Mouse (Mus musculus): ENCODE measurements around the gene 1600014C23Rik.

Gene 1600014C23Rik

GRCm38 (mm10) chr17:45726249-45726648, 7.4 kb downstream of the 1600014C23Rik start:
- DNase-seq (ENCODE audit: low read depth, low spot score) = no peak

- DNase-seq (ENCODE audit: low read depth, low spot score) = no peak
These were observed 9.1 kb downstream of the 1600014C23Rik start for GRCm38 (mm10) chr17:45724574-45724921.

DNA sequence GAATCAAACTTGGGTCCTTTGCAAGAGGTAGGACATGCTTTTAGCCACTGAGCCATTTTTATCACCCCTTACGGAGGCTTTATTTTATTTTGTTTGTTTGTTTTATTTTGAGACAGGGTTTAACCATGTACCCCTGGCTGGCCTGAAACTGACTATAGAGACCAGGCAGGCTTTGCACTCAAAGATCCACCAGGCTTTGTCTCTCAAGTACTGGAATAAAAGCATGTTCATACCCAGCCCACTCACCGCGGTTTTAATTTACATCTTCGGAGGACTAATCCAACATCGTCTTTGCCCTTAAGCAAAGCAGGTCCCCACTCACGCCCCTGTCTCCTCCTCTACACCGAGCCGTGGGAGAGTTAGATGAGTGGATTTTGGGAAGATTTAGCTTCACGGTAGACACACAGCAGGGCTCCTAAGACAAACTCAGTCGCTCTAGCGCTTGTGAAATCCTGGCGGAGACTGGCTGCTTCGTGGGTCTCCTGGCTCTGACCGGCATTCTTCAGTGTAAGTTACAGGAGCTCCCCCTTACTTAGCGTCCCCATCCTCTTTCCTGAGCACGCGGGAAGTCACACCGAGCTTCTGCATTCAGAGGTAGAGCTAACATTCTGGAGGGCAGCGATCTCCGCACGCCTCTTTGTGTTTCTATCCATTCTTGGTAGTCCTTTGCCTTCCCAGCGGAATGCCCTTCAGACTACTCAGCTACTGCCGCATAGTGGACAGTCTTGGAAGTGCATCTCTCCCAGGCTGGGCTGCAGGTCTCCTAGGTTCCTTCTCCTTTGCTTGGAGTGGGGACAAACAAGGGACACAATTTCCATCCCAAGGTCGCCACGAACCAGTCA, 9.7 kb downstream of the 1600014C23Rik start:
- DNase-seq (ENCODE audit: low read depth, low spot score) = peak; percentile 79

- peak; percentile 64 for DNase-seq (ENCODE audit: low read depth, low spot score)
These were observed 15.3 kb downstream of the 1600014C23Rik start for GRCm38 (mm10) chr17:45718323-45718722.

DNA sequence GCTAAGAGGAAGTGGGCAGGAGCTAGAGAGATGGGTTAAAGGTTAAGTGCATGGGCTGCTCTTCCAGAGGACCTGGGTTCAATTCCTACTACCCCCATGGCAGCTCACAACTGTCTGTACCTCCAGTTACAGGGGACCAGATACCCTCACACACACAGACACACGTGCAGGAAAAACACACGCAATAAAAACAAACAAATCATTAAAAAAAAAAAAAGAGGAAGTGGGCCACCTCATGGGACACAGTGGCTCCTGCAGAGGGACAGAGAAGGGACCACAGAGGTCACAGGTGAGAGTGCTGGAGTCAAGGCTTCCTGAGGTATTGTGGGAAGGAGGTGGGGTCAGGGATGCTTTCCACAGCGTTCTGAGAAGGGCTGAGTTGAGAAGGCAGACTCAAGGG, 22.1 kb downstream of the 1600014C23Rik start:
- no peak for DNase-seq (ENCODE audit: low read depth, low spot score)

- no peak for DNase-seq (ENCODE audit: low read depth, low spot score)
These were observed 23.2 kb downstream of the 1600014C23Rik start for GRCm38 (mm10) chr17:45710407-45710806.

DNA sequence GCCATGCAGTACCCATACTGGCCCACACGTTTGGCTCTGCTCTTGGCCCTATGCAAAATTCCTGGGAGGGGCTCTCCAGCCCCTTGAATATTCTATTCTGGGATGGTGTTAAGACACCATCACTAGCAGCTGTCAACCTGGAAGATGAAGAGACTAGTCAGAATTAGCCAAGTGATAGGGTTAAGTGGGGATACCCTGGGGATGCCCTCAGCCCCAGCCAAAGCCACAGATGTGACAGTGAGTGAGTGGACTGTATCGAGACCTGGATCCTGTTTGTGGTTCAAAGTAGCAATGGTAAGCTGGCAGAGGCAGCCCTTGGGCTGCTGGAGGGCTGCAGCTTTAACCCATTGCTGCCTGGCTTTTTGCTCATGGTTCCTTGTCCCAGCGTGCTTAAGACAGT, 23.8 kb downstream of the 1600014C23Rik start:
- DNase-seq (ENCODE audit: low read depth, low spot score) = no peak

- DNase-seq (ENCODE audit: low read depth, low spot score) = no peak
These were observed 25.5 kb downstream of the 1600014C23Rik start for GRCm38 (mm10) chr17:45708179-45708578.

- DNase-seq (ENCODE audit: low read depth, low spot score) = no peak
These were observed 26.3 kb downstream of the 1600014C23Rik start for GRCm38 (mm10) chr17:45707376-45707775.

- DNase-seq (ENCODE audit: low read depth, low spot score) = no peak
These were observed 26.8 kb downstream of the 1600014C23Rik start for GRCm38 (mm10) chr17:45706796-45707195.

GRCm38 (mm10) chr17:45703187-45703586, 30.5 kb downstream of the 1600014C23Rik start:
- no peak for DNase-seq (ENCODE audit: low read depth, low spot score)

- no peak for DNase-seq (ENCODE audit: low read depth, low spot score)
These were observed 31.4 kb downstream of the 1600014C23Rik start for GRCm38 (mm10) chr17:45702254-45702653.

DNA sequence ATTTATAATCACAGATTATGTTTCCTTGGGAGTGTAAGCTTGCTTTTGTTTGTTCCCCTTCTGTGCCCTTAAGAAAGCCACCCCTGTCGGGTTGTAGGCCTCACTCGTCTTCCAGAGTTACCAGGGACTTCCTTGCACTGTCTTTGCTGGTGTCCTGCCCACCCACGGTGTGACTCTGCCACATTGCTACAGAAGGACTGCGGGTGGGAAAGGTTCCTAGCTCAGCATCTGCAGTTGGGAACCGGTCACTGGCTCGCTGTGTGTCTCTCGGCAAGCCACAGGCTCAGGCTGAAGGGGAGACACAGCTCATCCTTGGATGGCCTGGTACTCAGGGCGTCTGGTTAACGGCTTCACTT, 32.4 kb downstream of the 1600014C23Rik start:
- DNase-seq (ENCODE audit: low read depth, low spot score) = no peak

GRCm38 (mm10) chr17:45700496-45701235, 33.0 kb downstream of the 1600014C23Rik start:
- peak; percentile 63 for DNase-seq (ENCODE audit: low read depth, low spot score)

DNA sequence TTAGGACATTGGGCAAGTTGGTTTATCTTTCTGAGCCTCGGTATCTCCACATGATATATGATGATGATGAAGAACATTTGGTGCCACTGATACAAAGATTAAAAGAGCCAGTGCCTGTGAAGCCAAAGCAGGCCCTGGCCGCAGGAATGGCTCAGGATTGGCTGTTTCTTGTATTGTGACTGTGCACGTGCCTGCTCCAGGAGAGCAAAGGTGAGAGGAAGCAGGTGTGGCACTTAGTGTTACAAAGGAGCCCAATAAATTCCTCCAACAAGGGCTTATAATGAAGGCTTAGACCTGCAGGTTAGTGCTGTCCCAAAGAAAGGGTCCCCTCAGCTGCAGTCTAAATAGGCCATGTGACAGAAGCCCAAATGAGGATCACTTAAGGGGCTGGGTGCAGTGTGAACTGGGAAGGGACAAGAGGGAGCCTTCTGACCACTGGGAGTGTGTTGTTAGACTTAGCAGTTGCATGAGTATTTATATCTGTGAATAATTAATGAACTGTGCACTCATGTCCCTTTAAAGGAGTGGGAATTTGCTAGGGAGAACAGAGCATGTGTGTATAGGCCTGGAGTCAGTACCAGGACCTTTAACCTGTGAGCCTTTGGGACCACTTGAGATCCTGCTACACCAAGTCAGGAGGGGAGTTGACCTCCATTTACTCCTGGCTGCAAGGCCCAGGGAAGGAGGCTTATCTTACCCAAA, 34.5 kb downstream of the 1600014C23Rik start:
- DNase-seq (ENCODE audit: low read depth, low spot score) = no peak

DNA sequence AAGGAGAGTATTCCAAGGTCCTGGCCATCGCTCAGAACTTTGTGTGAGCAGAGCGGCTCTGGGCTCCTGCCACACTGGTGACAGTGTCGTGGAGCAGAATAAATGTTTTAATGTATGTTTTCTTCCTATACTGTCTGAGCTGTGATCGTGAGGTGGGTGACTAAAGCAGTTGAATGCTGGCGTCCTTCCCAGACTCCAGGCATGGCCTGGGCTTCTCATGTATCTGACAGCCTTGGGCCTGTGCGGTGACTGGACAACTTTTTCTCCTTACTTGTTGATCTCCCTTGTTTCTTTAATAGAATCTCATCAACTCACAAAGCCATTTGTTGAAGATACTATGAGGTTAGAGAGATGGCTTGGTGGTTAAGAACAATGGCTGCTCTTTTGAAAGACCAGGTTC, 35.3 kb downstream of the 1600014C23Rik start:
- no peak for DNase-seq (ENCODE audit: low read depth, low spot score)

DNA sequence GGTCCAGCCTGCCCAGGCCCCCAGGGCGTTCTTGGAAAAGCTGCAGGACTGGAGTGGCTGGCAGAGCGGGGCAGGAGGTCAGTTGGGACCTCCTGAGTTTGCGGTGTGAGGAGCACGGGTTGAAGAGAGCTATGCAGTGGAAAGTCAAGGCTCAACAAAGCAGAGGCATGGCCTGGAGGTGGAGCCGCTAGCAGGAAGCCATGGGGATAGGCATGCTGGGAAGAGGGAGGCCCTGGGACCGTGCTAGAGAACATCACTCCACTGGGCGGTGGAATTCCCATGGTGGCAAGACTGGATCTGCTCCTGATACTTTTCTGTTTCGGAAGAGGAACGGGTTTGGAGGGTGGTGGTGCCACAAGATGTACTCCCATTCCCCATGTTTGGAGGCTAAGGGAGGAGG, 36.7 kb downstream of the 1600014C23Rik start:
- no peak for DNase-seq (ENCODE audit: low read depth, low spot score)

GRCm38 (mm10) chr17:45695227-45696120, 38.2 kb downstream of the 1600014C23Rik start:
- DNase-seq (ENCODE audit: low read depth, low spot score) = no peak

DNA sequence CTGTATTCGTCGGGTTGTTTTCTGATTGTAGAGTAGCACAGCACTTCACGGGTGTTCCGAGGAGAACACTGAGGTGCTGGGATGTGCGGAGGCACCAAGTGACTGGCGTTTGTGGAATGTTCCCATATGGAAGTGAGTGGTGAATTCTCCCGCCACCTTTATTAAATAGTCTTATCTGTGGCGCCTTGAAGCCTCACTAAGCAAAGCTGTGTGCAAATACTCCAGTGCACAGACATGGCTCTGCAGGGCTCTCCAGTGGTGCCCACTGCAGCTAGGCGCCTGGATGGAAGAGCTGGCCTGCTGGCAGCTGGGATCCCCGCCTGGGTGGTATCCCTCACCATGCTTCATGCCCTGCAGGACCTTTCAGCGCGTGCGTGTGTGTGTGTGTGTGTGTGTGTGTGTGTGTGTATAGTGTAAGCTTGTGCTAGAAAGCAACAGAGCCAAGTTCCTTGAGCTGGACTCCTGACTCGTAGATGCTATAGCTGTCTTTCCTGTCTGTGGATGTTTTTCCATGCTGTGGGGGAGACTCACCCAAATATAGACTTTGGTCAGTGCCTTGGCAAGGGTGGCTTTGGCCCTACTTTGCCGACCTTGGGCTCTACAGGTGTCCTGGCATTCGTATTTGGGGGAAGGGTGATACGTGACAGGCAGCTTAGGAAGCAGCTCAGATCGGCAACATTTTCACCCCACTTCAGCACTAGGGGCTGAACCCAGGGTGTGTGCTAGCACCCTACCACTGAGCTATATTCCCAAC, 39.7 kb downstream of the 1600014C23Rik start:
- no peak for DNase-seq (ENCODE audit: low read depth, low spot score)

GRCm38 (mm10) chr17:45692159-45692558, 41.5 kb downstream of the 1600014C23Rik start:
- DNase-seq (ENCODE audit: low read depth, low spot score) = no peak

DNA sequence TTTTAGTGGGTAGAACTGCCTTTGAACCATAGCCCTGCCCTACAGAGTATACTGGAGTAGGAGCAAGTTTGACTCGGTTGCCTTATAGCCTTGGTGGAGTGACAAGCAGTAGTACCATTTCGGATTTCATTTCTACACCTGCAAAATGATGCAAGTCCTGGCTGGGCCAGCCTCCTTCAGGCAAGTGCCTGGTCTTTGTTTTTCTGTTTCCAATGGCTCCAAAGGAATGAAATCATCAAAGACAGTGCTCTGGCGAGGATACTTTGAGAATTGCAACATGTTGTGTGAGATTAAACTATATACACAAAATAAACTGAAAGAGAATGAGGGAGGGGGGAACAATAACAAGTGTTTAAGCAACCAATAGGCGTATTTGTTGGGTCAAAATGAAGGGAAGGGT, 43.6 kb downstream of the 1600014C23Rik start:
- DNase-seq (ENCODE audit: low read depth, low spot score) = no peak
